Mouse (Mus musculus) brain, adult 10 weeks (tissue): ENCODE measurements around the gene Blvra. TPM values are rescaled to one million over a fixed set of nuclear protein-coding genes. Genes with fewer than 3 reads are reported as not detected.

ENCODE experiments used
- polyA plus RNA-seq: library from polyadenylated mRNA; stranded (reverse); fragments of 350-450 nt; fragmentation: Illumina TruSeq; extraction: RNeasy Lipid Tissue Mini Kit (QIAGEN cat#74804); gene quantifications from one replicate; pipeline ENCODE4 v1.2.3, GENCODE M21; 2015; ENCODE audit warnings: low read depth, low replicate concordance

Blvra gene
- 44.8 TPM for polyA plus RNA-seq

GRCm38 (mm10) chr2:127070435-127070841 is at the start of gene Blvra:
Gene Blvra (plus strand): TSS chr2:127070665.

DNA sequence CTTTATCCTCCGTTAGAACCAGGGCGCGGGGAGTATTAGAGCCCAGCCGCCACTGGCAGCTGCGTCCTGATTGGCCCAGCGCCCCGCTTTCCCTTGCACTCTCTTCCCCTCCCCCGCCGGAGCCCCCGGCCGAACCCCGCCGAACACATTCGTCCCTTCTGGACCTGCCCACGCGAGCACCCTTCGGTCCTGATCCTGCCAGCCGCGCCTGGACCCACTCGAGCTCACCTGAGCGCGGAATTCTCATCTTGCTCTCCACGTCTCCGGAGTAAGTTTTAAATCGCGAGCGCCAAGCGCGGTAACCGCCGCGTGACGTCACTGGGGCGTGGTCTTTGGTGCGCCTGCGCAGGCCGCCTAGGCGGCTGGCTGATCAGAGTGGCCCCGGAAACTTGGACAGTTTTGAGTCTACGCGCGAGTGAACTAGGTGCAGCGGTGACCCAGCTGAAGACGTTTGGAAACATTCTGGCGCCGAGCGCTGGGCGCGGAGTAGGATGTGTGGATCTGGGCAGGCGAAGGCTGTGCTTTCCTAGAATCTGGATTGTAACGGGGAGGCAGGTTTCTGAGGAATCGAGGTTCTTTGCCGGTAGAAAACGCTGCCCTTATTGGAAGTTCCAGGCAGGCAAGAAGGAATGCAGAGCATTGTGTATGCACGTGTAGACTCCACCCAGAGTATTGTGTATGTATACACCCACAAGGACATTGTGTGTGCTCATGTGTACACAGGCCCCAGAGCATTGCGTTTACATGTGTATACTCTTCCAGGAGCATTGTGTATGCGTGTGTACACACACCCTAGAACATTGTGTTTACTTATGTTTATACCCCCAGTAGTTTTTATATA is 63.4 kb downstream of the Blvra start, which contains the start of gene Ncaph:
Gene Ncaph (minus strand): TSS at position 334 of the 841 bp plus-strand sequence.

GRCm38 (mm10) chr2:127143158-127144063 is 72.9 kb downstream of the Blvra start, which contains the start of gene Itpripl1:
Gene Itpripl1 (minus strand): TSS chr2:127143442.

Other genes with a start within 250 kb of the Blvra start
- 25.7 TPM for gene Trpm7, start 194.4 kb upstream of the Blvra start, polyA plus RNA-seq
- 27.0 TPM for gene Sppl2a, start 137.4 kb upstream of the Blvra start, polyA plus RNA-seq
- 9.2 TPM for gene Ap4e1, start 61.9 kb upstream of the Blvra start, polyA plus RNA-seq
- gene Ncaph, start 63.3 kb downstream of the Blvra start, polyA plus RNA-seq: 2.0 TPM
- gene Itpripl1, start 72.8 kb downstream of the Blvra start, polyA plus RNA-seq: 1.8 TPM
- gene 1810024B03Rik, start 137.6 kb downstream of the Blvra start, polyA plus RNA-seq: 0.74 TPM
- 42.6 TPM for gene Snrnp200, start 137.7 kb downstream of the Blvra start, polyA plus RNA-seq
- gene Ciao1, start 177.2 kb downstream of the Blvra start, polyA plus RNA-seq: 92.5 TPM
- 66.1 TPM for gene Tmem127, start 177.2 kb downstream of the Blvra start, polyA plus RNA-seq
- 88.5 TPM for gene Stard7, start 199.6 kb downstream of the Blvra start, polyA plus RNA-seq